Mouse (Mus musculus) gastrocnemius, adult 2 months (tissue): ENCODE results near the gene Mss51. TPM values are rescaled to one million over a fixed set of nuclear protein-coding genes. Genes with fewer than 3 reads are reported as not detected.

Experiments
- DNase-seq: peaks from one replicate; pipeline ENCODE4 v3.0.0; 2022
- H3K27ac ChIP-seq: fragments of 200-600 bp; 2 replicates; pipeline ENCODE4 v1.8.1; 2022; ENCODE audit warnings: mild to moderate bottlenecking
- H3K4me3 ChIP-seq: fragments of 200-600 bp; 2 replicates; pipeline ENCODE4 v1.8.1; 2022; ENCODE audit warnings: mild to moderate bottlenecking, moderate library complexity
- CTCF ChIP-seq: fragments of 200-600 bp; IDR thresholded peaks from 2 replicates; pipeline ENCODE4 v1.8.1; 2022; ENCODE audit warnings: antibody characterized with exemption, mild to moderate bottlenecking, moderate library complexity
- intact Hi-C: fragments of 180-260 bp; cut with DNase I; formaldehyde crosslinking; loops from one replicate; pipeline ENCODE4 v1.15.1; 2025
- total RNA-seq, 2 experiments: library from RNA; stranded (reverse); gene quantifications; 2 replicates each; pipeline ENCODE4 v1.2.3; 2021

Mss51 gene
- total RNA-seq, 2 experiments from 2014 or later: 78.1 to 157 TPM

DNA sequence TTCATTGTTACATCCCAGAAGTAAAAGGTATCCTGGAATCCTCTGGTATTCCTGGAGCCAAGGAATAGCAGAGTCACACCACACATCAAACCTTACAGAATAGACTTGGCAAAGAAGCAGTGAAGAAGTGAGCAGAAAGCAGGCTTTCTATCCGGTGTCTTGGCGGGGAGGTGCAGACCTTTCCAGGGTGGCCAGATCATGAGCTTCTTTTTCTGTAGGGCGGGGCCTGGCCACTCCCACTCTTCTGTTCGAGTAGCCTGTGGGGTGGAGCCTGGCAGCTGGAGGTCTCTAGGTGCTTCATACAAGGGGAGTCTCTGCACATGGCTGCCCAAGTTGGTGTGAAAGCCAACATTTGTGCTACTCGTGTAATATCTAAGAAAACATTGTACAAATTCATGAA, 15.5 kb downstream of the Mss51 start:
- peak; percentile 30 for DNase-seq
- intact Hi-C loops: loop anchor here (5.0 kb wide), 1 partner anchor 89 kb away; the partner anchor contains the start of gene Mrps16
- no peak overlapping the region for H3K27ac ChIP-seq
- H3K4me3 ChIP-seq: no peak overlapping the region
- no peak for TF ChIP-seq CTCF

- no peak for DNase-seq
- peak overlapping the region; percentile 82 for H3K4me3 ChIP-seq
- no peak for TF ChIP-seq CTCF
- peak overlapping the region; percentile 95 for H3K27ac ChIP-seq
- intact Hi-C loops: loop anchor here (5.0 kb wide), 1 partner anchor 88 kb away; the partner anchor contains the start of gene Mrps16
Measured at GRCm38 (mm10) chr14:20480195-20480579, 16.5 kb downstream of the Mss51 start.

DNA sequence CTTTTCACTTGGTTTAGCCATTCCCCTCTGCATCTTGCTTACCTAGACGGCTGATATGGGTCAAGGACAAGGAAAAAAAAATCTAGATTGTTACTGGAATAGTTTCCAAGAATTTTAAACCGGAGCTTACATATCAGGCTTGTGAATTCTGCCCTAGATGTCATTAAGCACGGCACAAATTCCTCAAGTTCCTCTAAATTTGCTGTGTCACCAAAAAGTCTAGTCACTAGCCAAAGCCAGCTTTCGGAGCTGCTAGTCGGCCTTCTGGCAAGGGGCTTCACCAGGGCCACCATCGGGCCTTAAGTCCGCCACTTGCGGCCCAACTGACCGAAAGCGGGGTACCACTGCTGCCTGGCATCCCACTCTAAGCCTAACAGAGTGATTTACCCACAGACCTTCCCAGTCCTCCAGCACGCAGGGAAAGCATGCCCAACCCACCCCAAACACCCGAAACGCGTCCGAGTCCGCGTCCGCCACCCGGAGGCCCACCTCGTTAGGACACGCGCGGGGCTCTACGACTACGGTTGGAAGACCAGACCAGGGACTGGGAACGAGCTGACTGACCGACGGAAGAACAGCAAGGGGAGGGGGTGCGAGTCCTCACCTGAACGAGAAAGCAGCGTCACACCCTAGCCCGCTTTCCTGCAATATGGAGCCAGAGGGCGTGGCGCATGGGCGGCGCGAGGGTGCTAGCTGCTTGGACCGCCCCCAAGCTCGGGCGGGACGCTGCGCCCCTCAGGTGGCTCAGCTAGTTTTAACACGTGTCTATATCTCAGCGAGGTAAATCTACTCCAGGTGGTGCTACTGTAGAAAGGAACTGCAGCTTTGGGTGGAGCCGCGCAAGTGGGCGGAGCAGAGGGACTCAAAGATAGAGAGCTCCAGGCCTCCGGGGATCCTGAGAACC, 17.2 kb downstream of the Mss51 start, which contains the start of gene Anxa7:
Gene Anxa7 (minus strand): TSS at position 843 of the 904 bp plus-strand sequence.
- peak; percentile 84 for DNase-seq
- peak; percentile 10; the same call in 1 of the 2 replicates for TF ChIP-seq CTCF
- peak within 1 kb of the TSS; percentile 82 for H3K4me3 ChIP-seq
- peak within 1 kb of the TSS; percentile 95 for H3K27ac ChIP-seq
- intact Hi-C loops: loop anchor here (5.0 kb wide), 5 partner anchors 42 to 132 kb away; partner anchors contain the start of genes Ecd, Fam149b, Mrps16 and Ppp3cb

GRCm38 (mm10) chr14:20478801-20479200, 17.9 kb downstream of the Mss51 start:
- intact Hi-C loops: loop anchor here (5.0 kb wide), 4 partner anchors 42 to 132 kb away; partner anchors contain the start of genes Ecd, Fam149b and Ppp3cb
- H3K4me3 ChIP-seq: peak overlapping the region; percentile 82
- DNase-seq: peak; percentile 62
- peak overlapping the region; percentile 95 for H3K27ac ChIP-seq
- TF ChIP-seq CTCF: no peak

DNA sequence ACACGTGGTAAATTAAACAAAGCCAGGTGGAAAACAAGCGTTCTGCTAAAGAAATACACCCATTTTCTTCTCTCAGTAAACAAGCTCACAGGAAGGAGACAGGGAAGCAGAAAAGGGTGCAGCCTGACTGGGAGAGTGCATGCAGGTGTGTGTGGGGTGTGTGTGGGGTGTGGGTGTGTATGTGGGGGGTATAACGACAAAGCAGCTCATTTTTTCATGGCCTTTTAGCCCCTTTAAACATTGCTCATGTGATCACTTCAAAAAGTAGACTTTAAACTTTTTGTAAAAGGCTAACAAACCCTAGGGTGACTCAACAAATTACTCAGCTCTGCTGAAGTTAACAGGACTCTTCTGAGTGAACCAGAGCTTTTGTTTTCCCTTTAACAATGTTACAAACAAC, 18.3 kb downstream of the Mss51 start:
- intact Hi-C loops: loop anchor here (5.0 kb wide), 4 partner anchors 41 to 131 kb away; partner anchors contain the start of genes Ecd, Fam149b and Ppp3cb

GRCm38 (mm10) chr14:20477261-20478025, 19.3 kb downstream of the Mss51 start:
- Histone ChIP-seq H3K4me3 (peak overlapping the region; percentile 43), H3K27ac (peak overlapping the region; percentile 95)
- no peak for TF ChIP-seq CTCF
- intact Hi-C loops: loop anchor here (5.0 kb wide), 4 partner anchors 40 to 130 kb away; partner anchors contain the start of genes Ecd, Fam149b and Ppp3cb
- DNase-seq: no peak

More for the DNA sequence above, 18.3 kb downstream of the Mss51 start:
- Histone ChIP-seq H3K27ac (peak overlapping the region; percentile 95), H3K4me3 (peak overlapping the region; percentile 82)
- DNase-seq: no peak
- TF ChIP-seq CTCF: no peak

DNA sequence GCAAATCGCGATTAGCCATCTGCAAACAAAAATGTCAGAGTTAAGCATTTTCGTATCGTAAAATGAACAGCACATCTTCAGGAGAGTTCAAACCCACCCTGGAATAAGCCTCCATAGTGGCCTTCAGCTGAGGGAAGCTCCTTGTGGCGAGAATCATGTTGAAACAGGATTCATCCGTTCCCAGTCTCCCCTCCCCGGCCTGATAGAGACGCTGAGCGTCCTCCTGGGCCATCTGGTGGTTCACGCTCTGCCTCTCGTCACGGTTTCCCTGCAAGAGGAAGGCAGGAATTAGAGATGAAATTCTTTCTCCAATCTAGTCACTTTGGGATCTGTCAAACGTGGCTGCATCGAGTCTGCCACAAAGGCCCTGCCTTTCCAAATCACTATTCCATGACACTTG, 36.5 kb downstream of the Mss51 start:
- DNase-seq: no peak
- Histone ChIP-seq H3K4me3 (no peak overlapping the region), H3K27ac (no peak overlapping the region)
- no peak for TF ChIP-seq CTCF
- intact Hi-C loops: no loop called here

- DNase-seq: no peak
- TF ChIP-seq CTCF: no peak
- intact Hi-C loops: no loop called here
- Histone ChIP-seq H3K27ac (no peak overlapping the region), H3K4me3 (no peak overlapping the region)
Measured at GRCm38 (mm10) chr14:20458378-20458777, 38.3 kb downstream of the Mss51 start.

DNA sequence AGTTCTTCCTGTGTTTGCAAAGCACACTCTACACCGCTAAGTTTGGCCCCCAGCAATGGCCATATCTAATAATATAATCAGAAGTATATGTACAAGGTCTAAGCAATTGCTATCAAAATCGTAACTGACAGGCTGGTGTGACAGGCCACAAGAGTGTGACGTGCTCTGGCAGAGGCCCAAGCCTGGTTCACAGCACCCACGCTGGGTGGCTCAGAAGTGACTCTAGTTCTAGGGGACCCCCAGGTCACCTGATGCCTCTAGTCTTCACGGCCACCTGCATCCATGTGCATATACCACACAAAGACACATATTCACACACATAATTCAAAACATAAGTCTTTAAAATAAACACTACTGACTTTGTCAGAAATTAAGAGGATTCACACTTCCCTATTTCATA, 43.8 kb downstream of the Mss51 start:
- Histone ChIP-seq H3K4me3 (no peak overlapping the region), H3K27ac (no peak overlapping the region)
- no peak for TF ChIP-seq CTCF
- no peak for DNase-seq
- intact Hi-C loops: no loop called here

- intact Hi-C loops: no loop called here
- H3K27ac ChIP-seq: no peak within 1 kb of the TSS
- peak within 1 kb of the TSS; percentile 63 for H3K4me3 ChIP-seq
- DNase-seq: peak; percentile 47
- TF ChIP-seq CTCF: no peak
Measured at GRCm38 (mm10) chr14:20451765-20452331, 44.9 kb downstream of the Mss51 start, which contains the start of gene Cfap70. Gene Cfap70, minus strand, starts transcription at chr14:20452226.

- DNase-seq: no peak
- Histone ChIP-seq H3K27ac (no peak overlapping the region), H3K4me3 (peak overlapping the region; percentile 63)
- TF ChIP-seq CTCF: no peak
- intact Hi-C loops: no loop called here
Measured at GRCm38 (mm10) chr14:20451302-20451701, 45.4 kb downstream of the Mss51 start.

- intact Hi-C loops: no loop called here
- peak; percentile 22 for DNase-seq
- no peak overlapping the region for H3K27ac ChIP-seq
- TF ChIP-seq CTCF: no peak
- H3K4me3 ChIP-seq: no peak overlapping the region
Measured at GRCm38 (mm10) chr14:20447209-20447608, 49.5 kb downstream of the Mss51 start.
